Mouse (Mus musculus): ENCODE results near the gene Ndufb4. TPM values are rescaled to one million over a fixed set of nuclear protein-coding genes. Genes with fewer than 3 reads are reported as not detected.
A peak's percentile ranks its signal among the peaks of the same experiment; 100 is the strongest.

Ndufb4 gene
- polyA plus RNA-seq, 1 experiment from 2014 or later = 45.0 TPM

- Histone ChIP-seq H3K4me1 (ENCODE audit: insufficient read depth, low read length) (peaks cover 4% of the 10 kb centered on the region; the same call in 1 of the 2 replicates), H3K9me3 (ENCODE audit: low read length) (no peaks in the 10 kb centered on the region), H3K27ac (ENCODE audit: low read length) (no peak overlapping the region), H3K9ac (replicated peaks; ENCODE audit: low read length) (no peak overlapping the region), H3K27me3 (ENCODE audit: insufficient read depth, low read length) (no peaks in the 10 kb centered on the region), H3K36me3 (ENCODE audit: insufficient read depth, low read length) (no peaks in the 10 kb centered on the region), H3K4me3 (ENCODE audit: low read length) (no peak overlapping the region), H3K4me2 (replicated peaks; ENCODE audit: low read depth, low read length) (no peak overlapping the region)
- no peak for ATAC-seq (ENCODE audit: low FRiP score, low TSS enrichment)
- 77% methylated on average over 3 of the region's 3 CpGs for WGBS
Observed at GRCm38 (mm10) chr16:37622403-37622802, 31.9 kb downstream of the Ndufb4 start.

- no peak overlapping the region for H3K9ac ChIP-seq (replicated peaks; ENCODE audit: low read length)
- no peak; the same call in 1 of the 2 replicates for ATAC-seq (ENCODE audit: low FRiP score, low TSS enrichment)
- 7% methylated on average over 3 of the region's 3 CpGs for WGBS
- H3K36me3 ChIP-seq (ENCODE audit: insufficient read depth, low read length) = no peaks in the 10 kb centered on the region
- no peak overlapping the region for H3K4me2 ChIP-seq (replicated peaks; ENCODE audit: low read depth, low read length)
- no peaks in the 10 kb centered on the region for H3K9me3 ChIP-seq (ENCODE audit: low read length)
- 0 out of 2 replicates have a peak overlapping the region, but pooled peaks have one; percentile 44 for H3K27ac ChIP-seq (ENCODE audit: low read length)
- H3K4me1 ChIP-seq (ENCODE audit: insufficient read depth, low read length) = peaks cover 8% of the 10 kb centered on the region; the same call in 1 of the 2 replicates
- H3K4me3 ChIP-seq (ENCODE audit: low read length) = no peak overlapping the region
- no peaks in the 10 kb centered on the region for H3K27me3 ChIP-seq (ENCODE audit: insufficient read depth, low read length)
Observed at GRCm38 (mm10) chr16:37617695-37618094, 36.6 kb downstream of the Ndufb4 start.

GRCm38 (mm10) chr16:37616104-37616503, 38.1 kb downstream of the Ndufb4 start:
- no peak overlapping the region for H3K9ac ChIP-seq (replicated peaks; ENCODE audit: low read length)
- no peaks in the 10 kb centered on the region for H3K36me3 ChIP-seq (ENCODE audit: insufficient read depth, low read length)
- peaks cover 8% of the 10 kb centered on the region; the same call in 1 of the 2 replicates for H3K4me1 ChIP-seq (ENCODE audit: insufficient read depth, low read length)
- H3K4me2 ChIP-seq (replicated peaks; ENCODE audit: low read depth, low read length) = no peak overlapping the region
- H3K9me3 ChIP-seq (ENCODE audit: low read length) = no peaks in the 10 kb centered on the region
- no peak overlapping the region for H3K4me3 ChIP-seq (ENCODE audit: low read length)
- ATAC-seq (ENCODE audit: low FRiP score, low TSS enrichment) = no peak
- H3K27me3 ChIP-seq (ENCODE audit: insufficient read depth, low read length) = no peaks in the 10 kb centered on the region
- no peak overlapping the region for H3K27ac ChIP-seq (ENCODE audit: low read length)
- 72% methylated on average over 8 of the region's 8 CpGs for WGBS

GRCm38 (mm10) chr16:37615429-37615828, 38.8 kb downstream of the Ndufb4 start:
- Histone ChIP-seq H3K9ac (replicated peaks; ENCODE audit: low read length) (no peak overlapping the region), H3K4me3 (ENCODE audit: low read length) (no peak overlapping the region), H3K4me1 (ENCODE audit: insufficient read depth, low read length) (peaks cover 8% of the 10 kb centered on the region; the same call in 1 of the 2 replicates), H3K27ac (ENCODE audit: low read length) (no peak overlapping the region), H3K36me3 (ENCODE audit: insufficient read depth, low read length) (no peaks in the 10 kb centered on the region), H3K9me3 (ENCODE audit: low read length) (no peaks in the 10 kb centered on the region), H3K27me3 (ENCODE audit: insufficient read depth, low read length) (no peaks in the 10 kb centered on the region), H3K4me2 (replicated peaks; ENCODE audit: low read depth, low read length) (no peak overlapping the region)
- WGBS = 47% methylated on average over 8 of the region's 8 CpGs
- no peak for ATAC-seq (ENCODE audit: low FRiP score, low TSS enrichment)

- Histone ChIP-seq H3K4me1 (ENCODE audit: insufficient read depth, low read length) (peaks cover 8% of the 10 kb centered on the region; the same call in 1 of the 2 replicates), H3K27ac (ENCODE audit: low read length) (no peak overlapping the region), H3K27me3 (ENCODE audit: insufficient read depth, low read length) (no peaks in the 10 kb centered on the region), H3K9me3 (ENCODE audit: low read length) (no peaks in the 10 kb centered on the region), H3K9ac (replicated peaks; ENCODE audit: low read length) (no peak overlapping the region), H3K4me2 (replicated peaks; ENCODE audit: low read depth, low read length) (no peak overlapping the region), H3K4me3 (ENCODE audit: low read length) (no peak overlapping the region), H3K36me3 (ENCODE audit: insufficient read depth, low read length) (no peaks in the 10 kb centered on the region)
- no peak for ATAC-seq (ENCODE audit: low FRiP score, low TSS enrichment)
- 89% methylated on average over 9 of the region's 9 CpGs for WGBS
Observed at GRCm38 (mm10) chr16:37614540-37614939, 39.7 kb downstream of the Ndufb4 start.

GRCm38 (mm10) chr16:37612013-37612412, 42.2 kb downstream of the Ndufb4 start:
- H3K4me3 ChIP-seq (ENCODE audit: low read length) = no peak overlapping the region
- no peaks in the 10 kb centered on the region for H3K36me3 ChIP-seq (ENCODE audit: insufficient read depth, low read length)
- H3K4me2 ChIP-seq (replicated peaks; ENCODE audit: low read depth, low read length) = no peak overlapping the region
- 86% methylated on average over 5 of the region's 5 CpGs for WGBS
- no peak overlapping the region for H3K27ac ChIP-seq (ENCODE audit: low read length)
- H3K4me1 ChIP-seq (ENCODE audit: insufficient read depth, low read length) = no peaks in the 10 kb centered on the region
- no peaks in the 10 kb centered on the region for H3K27me3 ChIP-seq (ENCODE audit: insufficient read depth, low read length)
- no peaks in the 10 kb centered on the region for H3K9me3 ChIP-seq (ENCODE audit: low read length)
- ATAC-seq (ENCODE audit: low FRiP score, low TSS enrichment) = no peak
- H3K9ac ChIP-seq (replicated peaks; ENCODE audit: low read length) = no peak overlapping the region

GRCm38 (mm10) chr16:37611072-37611471, 43.2 kb downstream of the Ndufb4 start:
- Histone ChIP-seq H3K4me2 (replicated peaks; ENCODE audit: low read depth, low read length) (no peak overlapping the region), H3K4me3 (ENCODE audit: low read length) (no peak overlapping the region), H3K9me3 (ENCODE audit: low read length) (no peaks in the 10 kb centered on the region), H3K9ac (replicated peaks; ENCODE audit: low read length) (no peak overlapping the region), H3K27ac (ENCODE audit: low read length) (no peak overlapping the region), H3K27me3 (ENCODE audit: insufficient read depth, low read length) (no peaks in the 10 kb centered on the region), H3K36me3 (ENCODE audit: insufficient read depth, low read length) (no peaks in the 10 kb centered on the region), H3K4me1 (ENCODE audit: insufficient read depth, low read length) (no peaks in the 10 kb centered on the region)
- no peak for ATAC-seq (ENCODE audit: low FRiP score, low TSS enrichment)
- WGBS = 63% methylated on average over 7 of the region's 7 CpGs

GRCm38 (mm10) chr16:37610333-37610732, 43.9 kb downstream of the Ndufb4 start:
- ATAC-seq (ENCODE audit: low FRiP score, low TSS enrichment) = no peak
- H3K9me3 ChIP-seq (ENCODE audit: low read length) = no peaks in the 10 kb centered on the region
- WGBS = 88% methylated on average over 8 of the region's 8 CpGs
- H3K4me3 ChIP-seq (ENCODE audit: low read length) = no peak overlapping the region
- no peak overlapping the region for H3K4me2 ChIP-seq (replicated peaks; ENCODE audit: low read depth, low read length)
- H3K9ac ChIP-seq (replicated peaks; ENCODE audit: low read length) = no peak overlapping the region
- no peaks in the 10 kb centered on the region for H3K27me3 ChIP-seq (ENCODE audit: insufficient read depth, low read length)
- H3K36me3 ChIP-seq (ENCODE audit: insufficient read depth, low read length) = no peaks in the 10 kb centered on the region
- H3K27ac ChIP-seq (ENCODE audit: low read length) = no peak overlapping the region
- no peaks in the 10 kb centered on the region for H3K4me1 ChIP-seq (ENCODE audit: insufficient read depth, low read length)

GRCm38 (mm10) chr16:37604243-37604642, 50.0 kb downstream of the Ndufb4 start:
- H3K27me3 ChIP-seq (ENCODE audit: insufficient read depth, low read length) = no peaks in the 10 kb centered on the region
- no peak for ATAC-seq (ENCODE audit: low FRiP score, low TSS enrichment)
- 87% methylated on average over 6 of the region's 6 CpGs for WGBS

GRCm38 (mm10) chr16:37603431-37603830, 50.8 kb downstream of the Ndufb4 start:
- 96% methylated on average over 1 of the region's 1 CpGs for WGBS
- no peaks in the 10 kb centered on the region for H3K27me3 ChIP-seq (ENCODE audit: insufficient read depth, low read length)
- H3K9me3 ChIP-seq (ENCODE audit: low read length) = no peaks in the 10 kb centered on the region
- no peaks in the 10 kb centered on the region for H3K4me1 ChIP-seq (ENCODE audit: insufficient read depth, low read length)
- no peak for ATAC-seq (ENCODE audit: low FRiP score, low TSS enrichment)
- no peak overlapping the region for H3K9ac ChIP-seq (replicated peaks; ENCODE audit: low read length)
- no peaks in the 10 kb centered on the region for H3K36me3 ChIP-seq (ENCODE audit: insufficient read depth, low read length)
- no peak overlapping the region for H3K27ac ChIP-seq (ENCODE audit: low read length)
- no peak overlapping the region for H3K4me3 ChIP-seq (ENCODE audit: low read length)
- no peak overlapping the region for H3K4me2 ChIP-seq (replicated peaks; ENCODE audit: low read depth, low read length)

More at GRCm38 (mm10) chr16:37604243-37604642, 50.0 kb downstream of the Ndufb4 start:
- Histone ChIP-seq H3K4me2 (replicated peaks; ENCODE audit: low read depth, low read length) (no peak overlapping the region), H3K4me1 (ENCODE audit: insufficient read depth, low read length) (no peaks in the 10 kb centered on the region), H3K9ac (replicated peaks; ENCODE audit: low read length) (no peak overlapping the region), H3K9me3 (ENCODE audit: low read length) (no peaks in the 10 kb centered on the region), H3K36me3 (ENCODE audit: insufficient read depth, low read length) (no peaks in the 10 kb centered on the region), H3K4me3 (ENCODE audit: low read length) (no peak overlapping the region), H3K27ac (ENCODE audit: low read length) (no peak overlapping the region)
